Mouse (Mus musculus) limb, embryonic 12.5 days (tissue): ENCODE data around the gene Vash2. TPM values are rescaled to one million over a fixed set of nuclear protein-coding genes. Genes with fewer than 3 reads are reported as not detected.
A peak's percentile ranks its signal among the peaks of the same experiment; 100 is the strongest.

Source experiments
- ATAC-seq: fragments of 200-750 bp; cut with Nextera tagmentation; 2 replicates; pipeline ENCODE4 v1.8.0; 2017; ENCODE audit warnings: low read depth, moderate TSS enrichment; ENCODE audit not compliant: insufficient number of reproducible peaks, insufficient read depth, low FRiP score, low TSS enrichment
- H3K27ac ChIP-seq: fragments of 300-500 bp; sonication (generic); 2 replicates; pipeline ENCODE4 v1.5.1; 2016; ENCODE audit warnings: mild to moderate bottlenecking, moderate library complexity
- H3K27me3 ChIP-seq: fragments of 300-500 bp; sonication (generic); 2 replicates; pipeline ENCODE4 v1.6.1; 2016; ENCODE audit warnings: mild to moderate bottlenecking, moderate library complexity
- H3K36me3 ChIP-seq: fragments of 300-500 bp; sonication (generic); 2 replicates; pipeline ENCODE4 v1.6.1; 2016; ENCODE audit warnings: mild to moderate bottlenecking, moderate library complexity
- H3K4me1 ChIP-seq: fragments of 300-500 bp; sonication (generic); replicated peaks from 2 replicates; pipeline ENCODE4 v1.6.1; 2016
- H3K4me2 ChIP-seq: fragments of 300-500 bp; sonication (generic); 2 replicates; pipeline ENCODE4 v1.6.1; 2016; ENCODE audit warnings: mild to moderate bottlenecking, moderate library complexity
- H3K4me3 ChIP-seq: fragments of 300-500 bp; sonication (generic); replicated peaks from 2 replicates; pipeline ENCODE4 v1.5.1; 2016; ENCODE audit warnings: mild to moderate bottlenecking
- H3K9ac ChIP-seq: fragments of 300-500 bp; sonication (generic); replicated peaks from 2 replicates; pipeline ENCODE4 v1.6.1; 2016; ENCODE audit warnings: mild to moderate bottlenecking, moderate library complexity
- H3K9me3 ChIP-seq: fragments of 300-500 bp; sonication (generic); 2 replicates; pipeline ENCODE4 v1.6.1; 2016; ENCODE audit warnings: mild to moderate bottlenecking, moderate library complexity
- WGBS: fragments of 180-500 bp; shearing (Covaris S2); methylation state at CpG from one replicate; pipeline ENCODE4 v1.1.7; 2016; 5-methylcytosine and 5-hydroxymethylcytosine counted together
- polyA plus RNA-seq: library from polyadenylated mRNA; unstranded; fragments of >200 nt; fragmentation: Nextera tagmentation; extraction: Ambion mirVana; gene quantifications from 2 replicates; pipeline ENCODE4 v1.2.1, GENCODE M21; 2016

The Vash2 gene
- polyA plus RNA-seq, 1 experiment from 2014 or later, result 81.8 TPM

DNA sequence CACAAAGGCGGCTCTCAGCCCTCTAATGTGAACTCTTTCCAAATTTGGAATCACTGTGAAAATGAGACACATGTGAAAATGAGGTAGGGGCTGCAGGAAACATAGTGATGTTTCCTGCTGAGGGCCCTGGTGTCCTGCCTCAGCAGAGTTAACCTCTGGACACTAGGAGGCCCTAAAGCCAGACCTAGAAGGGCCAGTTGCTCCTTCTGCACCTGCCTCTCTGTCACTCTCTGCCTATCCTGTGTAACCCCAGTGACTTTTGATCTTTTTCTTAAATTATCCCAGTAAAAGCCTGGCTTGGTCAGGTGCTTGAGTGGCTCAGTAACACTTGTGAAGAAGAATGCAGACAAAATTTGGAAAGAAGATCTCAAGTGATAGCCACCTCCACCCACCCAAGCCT lies 4.3 kb downstream of the Vash2 start:
- Histone ChIP-seq H3K9ac (no peak overlapping the region), H3K36me3 (peaks cover 66% of the 10 kb centered on the region)

DNA sequence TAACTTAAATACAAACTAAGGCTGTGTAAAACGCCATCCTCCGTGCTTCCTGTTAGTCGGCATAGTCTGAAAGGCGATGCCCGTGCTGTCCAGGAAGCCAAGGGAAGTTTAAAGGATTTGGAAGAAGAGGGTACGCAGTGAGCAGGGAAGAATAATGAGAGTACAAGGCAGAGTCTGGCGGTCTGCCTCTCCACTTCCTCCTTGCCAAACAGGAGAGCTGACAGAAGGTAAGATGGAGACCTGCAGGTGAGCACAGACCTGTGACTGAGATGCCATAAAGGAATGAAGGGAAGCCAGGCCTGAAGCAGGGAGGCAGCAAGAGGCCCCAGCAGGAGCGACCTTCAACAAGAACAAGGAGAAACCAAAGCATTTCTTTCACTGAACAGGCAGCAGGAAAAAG lies 4.9 kb downstream of the Vash2 start:
- Histone ChIP-seq H3K4me2 (no peak overlapping the region), H3K9ac (no peak overlapping the region), H3K27me3 (no peaks in the 10 kb centered on the region), H3K36me3 (peaks cover 73% of the 10 kb centered on the region), H3K9me3 (no peaks in the 10 kb centered on the region), H3K27ac (no peak overlapping the region), H3K4me1 (peaks cover 27% of the 10 kb centered on the region), H3K4me3 (no peak overlapping the region)
- no peak for ATAC-seq
- 88% methylated on average over 8 of the region's 8 CpGs for WGBS

More for the DNA sequence above, 4.3 kb downstream of the Vash2 start:
- ATAC-seq, result no peak
- 75% methylated on average over 1 of the region's 1 CpGs for WGBS
- no peak overlapping the region for H3K4me2 ChIP-seq
- H3K4me3 ChIP-seq, result no peak overlapping the region
- no peaks in the 10 kb centered on the region for H3K9me3 ChIP-seq
- H3K4me1 ChIP-seq, result peaks cover 27% of the 10 kb centered on the region
- H3K27me3 ChIP-seq, result no peaks in the 10 kb centered on the region
- H3K27ac ChIP-seq, result no peak overlapping the region

DNA sequence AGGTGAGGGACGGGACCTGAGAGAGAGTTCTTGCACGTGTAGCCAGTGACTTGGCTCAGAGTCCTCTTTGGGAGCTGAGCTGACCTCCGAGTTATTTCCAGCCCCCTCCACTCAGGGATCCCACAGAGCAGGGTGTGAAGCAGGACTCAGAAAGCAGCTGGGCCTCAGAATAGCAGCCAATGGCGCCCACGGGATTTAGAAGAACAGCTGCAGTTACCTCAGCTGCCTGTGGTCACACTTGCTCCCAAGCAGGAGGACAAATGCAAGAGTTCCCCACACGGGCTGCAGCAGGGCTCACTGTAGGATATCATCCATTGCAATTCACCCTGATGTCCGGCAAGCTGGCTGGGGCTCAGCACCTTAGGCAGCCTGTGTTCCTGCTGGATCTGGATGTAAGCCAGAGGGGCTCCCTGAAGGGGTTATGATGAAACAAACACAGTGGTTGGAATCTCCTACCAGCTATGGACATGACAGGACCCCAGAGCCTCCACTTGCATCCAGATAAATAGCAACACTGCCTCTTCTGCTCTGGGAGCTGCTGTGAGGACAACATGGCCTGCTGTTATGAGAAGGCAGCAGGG lies 6.4 kb downstream of the Vash2 start:
- H3K4me1 ChIP-seq, result peaks cover 26% of the 10 kb centered on the region

DNA sequence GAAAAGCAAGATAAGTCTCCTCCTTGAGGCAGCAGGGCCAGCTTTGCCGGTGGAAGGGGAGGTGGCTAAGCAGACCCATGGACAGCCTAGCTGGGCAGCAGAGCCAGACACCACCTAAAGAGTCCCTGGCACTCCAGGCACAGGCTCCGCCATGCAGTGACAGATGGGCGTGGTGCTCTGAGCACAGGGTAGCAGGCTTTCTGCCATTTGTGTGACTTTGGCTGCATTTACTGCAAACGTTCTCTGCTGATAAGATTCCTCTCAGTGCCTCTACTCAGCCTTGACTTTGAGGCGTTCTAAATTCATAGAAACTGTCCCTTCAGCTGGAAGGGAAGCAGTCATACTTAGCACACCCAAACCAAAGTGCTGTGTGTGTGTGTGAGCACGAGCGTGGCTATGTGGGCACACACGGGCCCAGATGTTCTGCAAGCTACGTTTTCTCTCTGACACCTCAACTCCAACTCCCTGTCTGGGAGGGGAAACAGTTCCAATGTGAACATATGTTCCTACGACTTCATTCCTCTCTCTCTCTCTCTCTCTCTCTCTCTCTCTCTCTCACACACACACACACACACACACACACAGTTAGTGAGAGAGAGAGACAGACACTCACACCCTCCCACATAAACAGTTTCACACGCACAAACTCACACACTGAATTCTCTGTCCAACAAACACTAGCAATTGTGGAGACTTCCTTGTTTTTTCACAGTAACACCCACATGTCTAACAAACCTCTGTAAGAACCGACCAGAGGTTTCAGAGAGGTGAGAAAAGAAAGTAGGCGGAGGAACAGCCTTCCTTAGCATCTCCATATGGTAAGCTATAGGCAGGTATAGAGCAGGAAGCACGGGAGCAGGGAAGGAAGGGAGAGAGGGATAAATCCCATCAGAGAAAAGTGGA lies 7.1 kb downstream of the Vash2 start:
- Histone ChIP-seq H3K27ac (0 out of 2 replicates have a peak overlapping the region, but pooled peaks have one; percentile 7), H3K27me3 (no peaks in the 10 kb centered on the region), H3K9me3 (no peaks in the 10 kb centered on the region), H3K4me3 (no peak overlapping the region), H3K4me2 (no peak overlapping the region), H3K4me1 (peaks cover 19% of the 10 kb centered on the region), H3K36me3 (peaks cover 95% of the 10 kb centered on the region), H3K9ac (no peak overlapping the region; the same call in 1 of the 2 replicates)
- ATAC-seq, result no peak
- 78% methylated on average over 14 of the region's 14 CpGs for WGBS

More for the DNA sequence above, 6.4 kb downstream of the Vash2 start:
- no peak overlapping the region for H3K4me2 ChIP-seq
- no peaks in the 10 kb centered on the region for H3K9me3 ChIP-seq
- 59% methylated on average over 7 of the region's 7 CpGs for WGBS
- no peak overlapping the region for H3K4me3 ChIP-seq
- H3K9ac ChIP-seq, result no peak overlapping the region; the same call in 1 of the 2 replicates
- peak; percentile 29; the same call in 1 of the 2 replicates for ATAC-seq
- no peaks in the 10 kb centered on the region for H3K27me3 ChIP-seq
- peaks cover 88% of the 10 kb centered on the region for H3K36me3 ChIP-seq
- peak overlapping the region; percentile 50; the same call in 1 of the 2 replicates for H3K27ac ChIP-seq

DNA sequence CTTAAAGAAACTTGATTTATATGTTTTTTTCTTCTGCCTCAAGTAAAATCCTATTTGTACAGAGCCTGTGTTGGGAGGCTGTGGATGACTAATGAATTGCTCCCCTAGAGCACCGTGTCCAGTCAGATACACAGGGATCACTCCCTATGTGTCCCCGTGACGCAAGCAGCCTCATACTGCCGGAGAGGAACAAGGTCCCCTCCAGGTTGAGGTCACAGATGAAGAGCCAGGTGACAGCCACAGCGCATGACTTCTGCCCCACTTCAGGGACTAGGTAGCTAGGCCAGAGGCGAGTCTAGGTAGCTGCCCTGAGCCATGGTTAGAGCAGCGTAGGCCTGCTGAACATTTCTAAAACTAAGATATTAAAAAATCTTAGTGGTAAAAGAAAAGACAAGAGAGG lies 11.1 kb downstream of the Vash2 start:
- no peak overlapping the region for H3K27ac ChIP-seq
- ATAC-seq, result no peak
- no peak overlapping the region for H3K4me3 ChIP-seq
- H3K27me3 ChIP-seq, result no peaks in the 10 kb centered on the region
- H3K9ac ChIP-seq, result no peak overlapping the region
- no peak overlapping the region for H3K4me2 ChIP-seq
- H3K9me3 ChIP-seq, result no peaks in the 10 kb centered on the region
- peaks cover 5% of the 10 kb centered on the region; the same call in 1 of the 2 replicates for H3K4me1 ChIP-seq
- peaks cover 99% of the 10 kb centered on the region for H3K36me3 ChIP-seq
- WGBS, result 95% methylated on average over 7 of the region's 7 CpGs

DNA sequence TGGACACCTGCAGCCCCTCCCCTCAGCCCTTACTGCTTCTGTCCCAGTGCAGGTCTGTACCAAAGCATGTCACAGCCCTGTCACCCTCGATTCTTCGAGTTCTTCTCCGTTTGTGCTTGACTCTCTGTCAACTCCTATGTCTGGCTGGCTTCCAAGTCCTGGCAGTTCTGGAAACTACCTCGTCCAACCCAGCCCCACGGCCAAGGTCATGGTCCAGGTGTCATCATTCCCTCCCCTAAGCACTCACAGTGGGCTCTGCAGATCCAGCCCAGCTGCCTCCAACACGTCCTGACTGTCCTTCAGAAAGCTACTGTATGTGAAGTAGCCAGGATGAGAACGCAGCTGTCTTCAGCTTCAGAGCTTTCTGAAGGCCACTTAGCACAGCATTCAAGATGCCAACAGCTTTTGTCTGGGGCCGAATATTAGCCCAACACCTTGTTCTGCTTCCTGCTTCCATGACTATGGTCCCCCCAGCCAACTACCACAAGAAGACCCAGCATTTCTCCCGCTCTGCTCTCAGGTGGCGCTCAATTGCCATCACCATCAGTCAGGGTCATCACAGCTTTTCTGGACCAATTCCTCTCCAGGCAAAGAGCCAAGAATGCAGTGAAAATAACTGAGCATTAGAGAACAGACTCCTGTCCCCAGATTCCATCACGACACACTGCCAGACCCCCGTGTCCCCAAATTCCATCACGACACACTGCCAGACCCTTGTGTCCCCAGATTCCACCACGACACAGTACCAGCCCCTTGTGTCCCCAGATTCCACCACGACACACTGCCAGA lies 13.9 kb downstream of the Vash2 start:
- H3K4me2 ChIP-seq, result no peak overlapping the region
- no peak overlapping the region for H3K4me3 ChIP-seq
- no peaks in the 10 kb centered on the region for H3K9me3 ChIP-seq
- no peak for ATAC-seq
- no peak overlapping the region for H3K27ac ChIP-seq
- no peaks in the 10 kb centered on the region for H3K4me1 ChIP-seq
- WGBS, result 89% methylated on average over 15 of the region's 15 CpGs
- peaks cover 99% of the 10 kb centered on the region for H3K36me3 ChIP-seq
- H3K27me3 ChIP-seq, result no peaks in the 10 kb centered on the region
- no peak overlapping the region for H3K9ac ChIP-seq

DNA sequence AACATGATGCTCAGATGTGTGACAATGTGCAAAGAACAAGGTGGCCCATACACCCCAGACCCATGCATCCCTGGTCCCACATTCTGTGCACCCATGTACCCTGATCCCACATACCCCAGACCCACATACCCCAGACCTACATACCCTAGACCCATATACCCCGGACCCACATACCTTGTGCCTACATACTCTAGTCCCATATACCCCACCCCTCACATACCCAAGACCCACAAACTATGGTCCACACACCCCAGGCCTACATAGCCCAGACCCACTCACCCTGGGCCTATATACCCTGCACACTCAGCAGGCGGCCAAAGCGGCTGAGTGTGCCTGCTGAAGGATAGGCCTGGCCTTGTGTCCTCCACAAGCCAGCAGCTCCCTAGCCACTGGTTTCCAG lies 16.3 kb downstream of the Vash2 start:
- Histone ChIP-seq H3K4me1 (no peaks in the 10 kb centered on the region), H3K9me3 (no peaks in the 10 kb centered on the region), H3K9ac (no peak overlapping the region), H3K27ac (no peak overlapping the region), H3K4me2 (no peak overlapping the region), H3K4me3 (no peak overlapping the region), H3K27me3 (no peaks in the 10 kb centered on the region), H3K36me3 (peaks cover 99% of the 10 kb centered on the region)
- ATAC-seq, result no peak
- 94% methylated on average over 3 of the region's 3 CpGs for WGBS

DNA sequence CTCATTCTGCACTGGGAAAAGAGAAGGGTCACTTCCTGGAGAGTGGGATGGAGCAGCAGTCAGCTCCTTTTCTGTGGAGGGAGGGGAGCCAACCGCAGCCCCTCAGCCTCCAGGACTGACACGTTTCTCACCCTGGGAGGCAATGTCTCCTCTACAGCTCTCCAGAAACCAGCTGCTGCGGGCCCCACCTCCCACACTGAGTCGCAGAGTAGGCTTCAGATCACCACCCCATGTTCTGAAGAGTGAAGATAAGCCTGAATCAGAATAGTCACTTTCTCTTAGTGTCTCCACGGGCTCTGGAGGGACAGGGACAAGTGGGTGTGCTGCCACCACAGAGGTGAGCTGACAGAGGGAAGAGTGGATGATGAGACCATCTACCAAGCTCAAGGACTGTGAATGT lies 20.3 kb downstream of the Vash2 start:
- Histone ChIP-seq H3K4me2 (no peak overlapping the region), H3K36me3 (peaks cover 99% of the 10 kb centered on the region), H3K9ac (no peak overlapping the region), H3K27ac (no peak overlapping the region), H3K4me1 (no peaks in the 10 kb centered on the region), H3K4me3 (no peak overlapping the region), H3K27me3 (no peaks in the 10 kb centered on the region), H3K9me3 (no peaks in the 10 kb centered on the region)
- WGBS, result 75% methylated on average over 5 of the region's 5 CpGs
- no peak for ATAC-seq

DNA sequence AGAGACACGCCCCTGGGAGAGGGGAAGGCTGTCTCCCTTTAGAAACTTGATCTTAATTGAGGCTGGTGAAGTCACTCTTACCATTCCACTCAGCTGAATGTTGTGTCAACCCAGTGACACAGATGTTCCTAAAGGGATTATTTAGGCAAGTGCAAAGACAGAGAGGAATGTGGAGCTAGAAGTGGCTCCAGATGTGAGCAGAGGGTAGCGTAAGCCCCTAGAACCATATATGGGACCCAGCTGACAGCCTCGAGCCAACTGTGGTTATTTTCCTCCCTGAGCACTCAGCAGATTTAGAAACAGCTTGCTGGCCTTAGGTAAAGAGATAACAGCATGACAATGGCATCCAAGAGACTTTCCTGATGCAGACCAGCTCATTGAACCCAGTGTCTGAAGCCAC lies 26.1 kb downstream of the Vash2 start:
- Histone ChIP-seq H3K9ac (no peak overlapping the region), H3K4me1 (no peaks in the 10 kb centered on the region)
- ATAC-seq, result no peak

DNA sequence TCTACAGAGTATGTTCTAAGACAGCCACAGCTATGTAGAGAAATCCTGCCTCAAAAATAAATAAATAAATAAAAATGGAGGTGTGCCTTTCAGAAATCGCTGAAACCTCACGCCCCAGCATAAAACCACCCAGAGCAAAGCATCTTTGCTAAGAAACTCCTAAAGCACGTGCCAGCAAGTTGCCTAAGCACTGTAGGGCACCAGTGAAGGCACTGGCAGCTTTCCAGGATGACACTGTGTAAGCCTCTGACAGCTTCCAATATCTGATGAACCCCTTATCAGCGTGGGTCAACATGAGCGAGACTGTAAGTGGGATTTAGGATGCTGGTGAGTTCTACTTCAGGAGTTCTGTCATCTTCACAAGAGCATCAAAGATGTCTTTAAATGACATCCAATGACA lies 28.1 kb downstream of the Vash2 start:
- H3K4me3 ChIP-seq, result no peak overlapping the region
- H3K36me3 ChIP-seq, result peaks cover 99% of the 10 kb centered on the region
- no peak for ATAC-seq
- no peak overlapping the region for H3K4me2 ChIP-seq
- H3K4me1 ChIP-seq, result no peaks in the 10 kb centered on the region
- H3K9ac ChIP-seq, result no peak overlapping the region
- 85% methylated on average over 5 of the region's 5 CpGs for WGBS
- no peaks in the 10 kb centered on the region for H3K9me3 ChIP-seq
- no peak overlapping the region for H3K27ac ChIP-seq
- H3K27me3 ChIP-seq, result no peaks in the 10 kb centered on the region

More for the DNA sequence above, 26.1 kb downstream of the Vash2 start:
- H3K4me2 ChIP-seq, result no peak overlapping the region
- 56% methylated on average over 3 of the region's 3 CpGs for WGBS
- no peaks in the 10 kb centered on the region for H3K27me3 ChIP-seq
- H3K9me3 ChIP-seq, result no peaks in the 10 kb centered on the region
- H3K36me3 ChIP-seq, result peaks cover 99% of the 10 kb centered on the region
- no peak overlapping the region for H3K27ac ChIP-seq
- no peak overlapping the region for H3K4me3 ChIP-seq

DNA sequence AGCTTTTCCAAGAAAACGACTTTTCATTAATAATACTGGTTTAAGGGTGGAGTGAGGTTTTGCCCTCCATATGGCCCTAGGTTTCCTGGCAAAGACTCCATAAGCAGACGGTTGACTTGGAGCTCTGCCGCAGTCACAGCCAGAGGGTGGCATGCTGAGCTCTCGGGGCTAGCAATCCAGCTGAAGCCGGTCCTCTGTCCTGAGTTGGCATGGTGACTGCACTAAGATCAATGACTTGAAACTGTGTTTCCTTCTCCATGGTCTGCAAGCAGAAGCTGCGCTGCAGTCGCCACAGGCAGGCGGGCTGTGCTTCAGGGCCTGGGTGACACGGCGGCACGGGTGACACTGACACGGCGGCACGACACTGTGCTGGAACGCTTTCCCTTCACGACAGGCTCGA lies 30.2 kb downstream of the Vash2 start:
- no peak overlapping the region for H3K9ac ChIP-seq
- no peak overlapping the region for H3K27ac ChIP-seq
- no peaks in the 10 kb centered on the region for H3K4me1 ChIP-seq
- H3K27me3 ChIP-seq, result no peaks in the 10 kb centered on the region
- no peak for ATAC-seq
- H3K4me2 ChIP-seq, result no peak overlapping the region
- no peak overlapping the region for H3K4me3 ChIP-seq
- 87% methylated on average over 17 of the region's 17 CpGs for WGBS
- no peaks in the 10 kb centered on the region for H3K9me3 ChIP-seq
- peaks cover 93% of the 10 kb centered on the region for H3K36me3 ChIP-seq
